Mouse (Mus musculus) limb, embryonic 14.5 days (tissue): ENCODE data around the gene Gm49387. TPM values are rescaled to one million over a fixed set of nuclear protein-coding genes. Genes with fewer than 3 reads are reported as not detected.

Experiments
- ATAC-seq: fragments of 200-750 bp; cut with Nextera tagmentation; 2 replicates; pipeline ENCODE4 v1.8.0; 2017; ENCODE audit warnings: low read depth, moderate number of reproducible peaks, moderate TSS enrichment; ENCODE audit not compliant: low FRiP score
- DNase-seq: peaks from one replicate; pipeline ENCODE4 v3.0.0-alpha.2; 2015; ENCODE audit warnings: low spot score
- H3K27ac ChIP-seq: fragments of 300-500 bp; sonication (generic); replicated peaks from 2 replicates; pipeline ENCODE4 v1.5.1; 2014; ENCODE audit warnings: low read depth, mild to moderate bottlenecking, low read length, moderate library complexity, mixed read lengths
- H3K27me3 ChIP-seq: fragments of 300-500 bp; sonication (generic); 2 replicates; pipeline ENCODE4 v1.6.1; 2014; ENCODE audit warnings: low read length, mixed read lengths; ENCODE audit not compliant: control insufficient read depth, insufficient read depth
- H3K36me3 ChIP-seq: fragments of 300-500 bp; sonication (generic); 2 replicates; pipeline ENCODE4 v1.6.1; 2014; ENCODE audit warnings: mild to moderate bottlenecking, low read length, moderate library complexity, mixed read lengths; ENCODE audit not compliant: control insufficient read depth, insufficient read depth
- H3K4me1 ChIP-seq: fragments of 300-500 bp; sonication (generic); 2 replicates; pipeline ENCODE4 v1.6.1; 2014; ENCODE audit warnings: antibody characterized with exemption, low read length, mixed read lengths; ENCODE audit not compliant: control insufficient read depth, insufficient read depth
- H3K4me2 ChIP-seq: fragments of 300-500 bp; sonication (generic); replicated peaks from 2 replicates; pipeline ENCODE4 v1.6.1; 2014; ENCODE audit warnings: low read depth, mild to moderate bottlenecking, low read length, moderate library complexity; ENCODE audit not compliant: severe bottlenecking
- H3K4me3 ChIP-seq: fragments of 300-500 bp; sonication (generic); replicated peaks from 2 replicates; pipeline ENCODE4 v1.5.1; 2014; ENCODE audit warnings: low read length
- H3K9ac ChIP-seq: fragments of 300-500 bp; sonication (generic); 2 replicates; pipeline ENCODE4 v1.6.1; 2014; ENCODE audit warnings: mild to moderate bottlenecking, low read depth, low read length, moderate library complexity; ENCODE audit not compliant: severe bottlenecking
- H3K9me3 ChIP-seq: fragments of 300-500 bp; sonication (generic); 2 replicates; pipeline ENCODE4 v1.6.1; 2016; ENCODE audit warnings: low read length; ENCODE audit not compliant: control insufficient read depth
- POLR2A ChIP-seq: fragments of 200-500 bp; IDR thresholded peaks from 2 replicates; pipeline ENCODE4 v1.8.0; 2012; ENCODE audit warnings: inconsistent platforms, mild to moderate bottlenecking, moderate library complexity, borderline replicate concordance; ENCODE audit not compliant: insufficient read depth, insufficient read length; ENCODE audit errors: extremely low read depth
- WGBS: fragments of 180-500 bp; shearing (Covaris S2); extraction: QIAGEN DNeasy Blood & Tissue Kit; methylation state at CpG from one replicate; pipeline ENCODE4 v1.1.7; 2014; 5-methylcytosine and 5-hydroxymethylcytosine counted together
- polyA plus RNA-seq, 2 experiments: library from polyadenylated mRNA; depleted of rRNA in 1 of 2; stranded (reverse) in 1 of 2; unstranded in 1 of 2; fragments of >200 nt; fragmentation: Nextera tagmentation in 1 of 2; extraction: Ambion mirVana in 1 of 2; gene quantifications; 2 replicates each; pipeline versions ENCODE4 v1.2.1 to v1.2.3; 2012 to 2014

The Gm49387 gene
- polyA plus RNA-seq, 2 experiments = 3.0 TPM; not detected in 1

DNA sequence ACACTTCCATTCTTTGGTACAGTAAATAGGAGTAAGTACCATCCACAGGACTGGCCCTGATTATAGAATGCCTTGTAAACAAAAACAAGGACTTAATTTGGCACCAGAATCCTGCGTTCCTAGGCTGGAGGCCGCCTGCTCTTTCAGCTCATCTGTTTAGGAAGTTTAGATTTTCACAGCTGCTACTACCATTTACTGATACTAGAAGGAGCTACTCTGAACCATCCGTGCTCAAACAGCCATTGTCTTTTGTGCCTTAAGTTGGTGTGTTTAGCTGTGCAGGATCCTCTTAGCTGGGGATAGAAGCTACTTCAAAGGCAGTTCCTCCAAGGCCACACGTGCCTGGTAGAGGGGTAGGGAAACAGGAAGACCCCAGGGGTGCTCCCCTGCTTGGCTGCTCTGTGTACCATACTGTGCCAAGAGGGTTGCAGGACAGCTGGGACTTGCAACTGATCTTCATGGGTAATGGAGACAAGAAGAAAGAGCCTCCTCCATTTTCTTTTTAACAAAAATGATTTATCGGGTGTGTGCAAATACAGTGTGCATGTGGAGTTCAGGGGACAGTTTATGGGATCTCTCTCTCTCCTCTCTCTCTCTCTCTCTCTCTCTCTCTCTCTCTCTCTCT is 41.4 kb upstream of the Gm49387 start:
- no peak for ATAC-seq
- no peak for DNase-seq
- no peaks in the 10 kb centered on the region for H3K9me3 ChIP-seq
- 49% methylated on average over 5 of the region's 5 CpGs for WGBS
- no peak overlapping the region for H3K4me3 ChIP-seq
- H3K27me3 ChIP-seq = no peaks in the 10 kb centered on the region
- H3K36me3 ChIP-seq = no peaks in the 10 kb centered on the region
- H3K9ac ChIP-seq = no peak overlapping the region
- no peak overlapping the region for H3K4me2 ChIP-seq
- H3K4me1 ChIP-seq = no peaks in the 10 kb centered on the region
- no peak overlapping the region for H3K27ac ChIP-seq
- TF ChIP-seq POLR2A = no peak

DNA sequence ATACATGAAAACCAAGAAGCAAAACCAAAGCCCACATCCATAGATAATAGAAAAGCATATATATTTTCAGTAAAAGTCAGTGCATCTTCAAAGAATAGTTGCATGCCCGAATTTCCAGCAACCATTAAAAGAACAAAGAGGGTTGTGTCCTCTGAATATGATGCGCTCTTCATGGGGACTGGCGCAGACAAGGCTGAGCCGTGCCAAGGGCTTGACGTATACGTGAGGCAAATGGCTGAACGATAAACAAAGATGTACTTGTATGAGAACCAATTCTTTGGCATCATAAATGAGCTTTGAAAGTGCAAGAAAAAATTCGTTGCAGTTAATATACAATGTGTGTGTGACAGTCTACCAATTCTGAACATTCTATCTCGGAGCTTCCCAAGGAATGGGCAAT is 40.6 kb upstream of the Gm49387 start:
- no peak overlapping the region for H3K9ac ChIP-seq
- ATAC-seq = no peak
- no peaks in the 10 kb centered on the region for H3K36me3 ChIP-seq
- H3K4me2 ChIP-seq = no peak overlapping the region
- no peaks in the 10 kb centered on the region for H3K9me3 ChIP-seq
- no peak for TF ChIP-seq POLR2A
- H3K4me3 ChIP-seq = no peak overlapping the region
- H3K27ac ChIP-seq = no peak overlapping the region
- DNase-seq = no peak
- no peaks in the 10 kb centered on the region for H3K4me1 ChIP-seq
- WGBS = 87% methylated on average over 9 of the region's 9 CpGs
- H3K27me3 ChIP-seq = no peaks in the 10 kb centered on the region

DNA sequence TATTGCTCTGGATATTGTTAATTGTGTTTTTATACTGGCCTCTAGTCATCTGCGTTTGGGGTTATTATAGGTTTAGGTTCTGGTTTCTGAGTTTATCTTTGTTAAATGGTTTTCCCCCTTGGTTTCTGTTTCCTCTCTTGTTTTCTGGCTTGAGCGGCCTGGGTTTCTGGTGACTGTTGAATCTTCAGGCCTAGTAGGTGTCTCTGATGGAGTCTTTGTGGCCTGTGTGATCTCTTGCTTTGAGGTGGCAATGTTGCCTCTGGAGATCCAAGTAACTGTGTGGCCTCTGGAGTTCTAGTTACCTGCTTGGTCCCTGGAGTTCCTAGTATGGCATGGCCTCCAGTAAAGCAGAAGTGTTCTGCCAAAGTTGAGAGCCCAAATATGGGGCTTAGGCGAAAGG is 40.0 kb upstream of the Gm49387 start:
- Histone ChIP-seq H3K36me3 (no peaks in the 10 kb centered on the region), H3K27me3 (no peaks in the 10 kb centered on the region), H3K9me3 (no peaks in the 10 kb centered on the region), H3K4me3 (no peak overlapping the region), H3K4me2 (no peak overlapping the region), H3K9ac (no peak overlapping the region), H3K4me1 (no peaks in the 10 kb centered on the region), H3K27ac (no peak overlapping the region)
- no peak for ATAC-seq
- no peak for TF ChIP-seq POLR2A
- no peak for DNase-seq
- 95% methylated on average over 3 of the region's 3 CpGs for WGBS

DNA sequence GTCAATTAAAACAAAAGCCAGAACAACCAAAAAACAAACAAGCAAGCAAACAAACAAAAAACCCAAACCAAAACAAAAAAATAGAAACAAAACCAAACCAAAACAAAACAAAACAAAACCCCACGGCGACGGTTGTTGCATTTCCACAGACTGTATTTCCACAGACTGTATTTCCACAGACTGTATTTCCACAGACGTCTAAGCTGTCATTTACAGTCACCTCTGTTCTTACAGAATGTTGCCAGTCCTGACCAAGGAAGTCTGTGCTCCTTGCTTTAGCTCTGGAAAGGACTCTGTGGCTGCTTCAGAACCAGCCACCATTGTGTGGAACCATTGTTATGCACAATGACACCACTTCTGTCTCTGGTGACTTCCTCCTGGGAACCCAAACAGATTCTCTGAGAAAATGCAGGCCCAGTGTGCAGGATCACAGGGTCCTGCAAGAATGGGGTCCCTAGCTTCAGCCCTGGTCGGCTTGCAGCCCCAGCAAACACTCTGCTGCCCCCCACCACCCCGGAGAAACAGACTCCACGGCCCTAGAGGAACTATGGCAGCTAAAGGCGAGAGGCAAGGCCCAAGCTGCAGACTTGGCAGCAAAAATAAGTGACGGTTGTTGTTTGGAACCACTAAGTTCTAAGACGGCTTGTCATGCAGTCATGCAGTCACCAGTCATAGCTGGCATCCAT is 31.1 kb upstream of the Gm49387 start:
- no peak overlapping the region for H3K9ac ChIP-seq
- no peak for DNase-seq
- peaks cover 23% of the 10 kb centered on the region for H3K4me1 ChIP-seq
- ATAC-seq = no peak
- peaks cover 13% of the 10 kb centered on the region for H3K36me3 ChIP-seq
- 73% methylated on average over 10 of the region's 10 CpGs for WGBS
- H3K4me2 ChIP-seq = no peak overlapping the region
- H3K27me3 ChIP-seq = no peaks in the 10 kb centered on the region
- peak overlapping the region; percentile 49; the same call in 1 of the 2 replicates for H3K27ac ChIP-seq
- H3K9me3 ChIP-seq = no peaks in the 10 kb centered on the region
- H3K4me3 ChIP-seq = no peak overlapping the region
- no peak for TF ChIP-seq POLR2A

DNA sequence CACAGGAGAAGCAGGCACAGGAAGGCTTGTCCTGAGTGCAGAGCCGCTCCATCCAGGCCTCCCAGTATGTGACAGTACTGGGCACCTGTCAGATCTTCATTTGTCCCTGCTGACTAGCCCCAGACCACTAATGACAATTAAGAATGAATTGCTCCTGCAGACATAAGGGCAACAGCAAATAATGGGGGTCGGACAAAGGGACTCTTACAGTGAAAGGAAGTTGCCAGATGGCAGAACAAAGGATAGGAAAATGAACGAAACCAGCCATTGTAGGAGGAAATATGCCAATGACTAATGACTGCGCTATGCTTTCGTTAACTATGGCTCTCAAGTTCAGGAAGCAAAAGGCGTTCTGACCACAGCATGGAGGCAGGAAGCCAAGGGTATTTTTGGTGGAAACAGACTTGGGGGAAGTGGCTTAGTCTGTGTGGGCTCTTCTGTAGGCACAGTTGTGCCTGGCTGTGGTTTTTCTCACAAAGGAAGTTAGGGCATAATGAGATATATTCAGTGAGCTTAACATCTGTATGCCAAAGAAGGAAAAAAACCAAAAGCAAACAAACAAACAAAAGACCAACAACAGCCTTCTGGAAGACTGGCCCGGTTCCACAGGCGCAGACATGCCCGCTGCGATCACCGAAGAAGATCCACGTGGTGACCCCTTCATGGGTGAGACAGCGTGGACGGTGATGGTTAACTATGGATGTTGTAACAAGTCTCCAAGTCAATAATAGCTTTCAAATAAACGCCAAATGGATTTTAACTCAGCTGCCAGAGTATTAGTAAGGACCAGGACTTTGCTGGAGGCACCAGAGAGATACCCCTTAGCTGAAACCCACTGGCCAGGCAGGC is 29.2 kb upstream of the Gm49387 start:
- Histone ChIP-seq H3K4me1 (peaks cover 37% of the 10 kb centered on the region), H3K27me3 (no peaks in the 10 kb centered on the region), H3K4me2 (no peak overlapping the region), H3K36me3 (peaks cover 14% of the 10 kb centered on the region), H3K9ac (no peak overlapping the region), H3K4me3 (no peak overlapping the region), H3K27ac (peak overlapping the region; percentile 70), H3K9me3 (no peaks in the 10 kb centered on the region)
- no peak for TF ChIP-seq POLR2A
- WGBS = 70% methylated on average over 15 of the region's 15 CpGs
- no peak for ATAC-seq
- peak; percentile 54 for DNase-seq
